Mouse (Mus musculus) liver, embryonic 14.5 days (tissue): ENCODE measurements around the gene Thsd4. TPM values are rescaled to one million over a fixed set of nuclear protein-coding genes. Genes with fewer than 3 reads are reported as not detected.

Experiments
- ATAC-seq: fragments of 200-750 bp; cut with Nextera tagmentation; 2 replicates; pipeline ENCODE4 v1.8.0; 2017; ENCODE audit warnings: moderate number of reproducible peaks, mild to moderate bottlenecking, moderate library complexity; ENCODE audit not compliant: insufficient read depth
- DNase-seq, 3 experiments: peaks; one replicate each; pipeline ENCODE4 v3.0.0-alpha.2; 2012 to 2013; ENCODE audit warnings: low read depth in 3 of 3, low spot score in 3 of 3
- H3K27ac ChIP-seq: fragments of 300-500 bp; sonication (generic); 2 replicates; pipeline ENCODE4 v1.5.1; 2014; ENCODE audit warnings: moderate library complexity, mild to moderate bottlenecking, control low read depth, inconsistent platforms
- H3K27me3 ChIP-seq: fragments of 300-500 bp; sonication (generic); 2 replicates; pipeline ENCODE4 v1.6.1; 2014; ENCODE audit warnings: mild to moderate bottlenecking, low read length, moderate library complexity; ENCODE audit not compliant: control insufficient read depth, insufficient read depth
- H3K36me3 ChIP-seq: fragments of 300-500 bp; sonication (generic); replicated peaks from 2 replicates; pipeline ENCODE4 v1.6.1; 2014; ENCODE audit warnings: low read depth; ENCODE audit not compliant: control insufficient read depth, insufficient read depth
- H3K4me1 ChIP-seq, 2 experiments: fragments of 200-500 bp in 1 of 2; fragments of 300-500 bp in 1 of 2; sonication (generic) in 1 of 2; replicated peaks; 2 replicates each; pipeline ENCODE4 v1.6.1; 2012 to 2014; ENCODE audit warnings: antibody characterized with exemption in 1 of 2, inconsistent platforms in 1 of 2, low read length in 1 of 2; ENCODE audit not compliant: control insufficient read depth in 2 of 2, insufficient read depth in 2 of 2
- H3K4me2 ChIP-seq: fragments of 300-500 bp; sonication (generic); 2 replicates; pipeline ENCODE4 v1.6.1; 2014; ENCODE audit warnings: low read depth, mild to moderate bottlenecking, control low read depth, moderate library complexity
- H3K4me3 ChIP-seq, 2 experiments: fragments of 200-500 bp in 1 of 2; fragments of 300-500 bp in 1 of 2; sonication (generic) in 1 of 2; 2 replicates each; pipeline ENCODE4 v1.5.1; 2012 to 2014; ENCODE audit warnings: low read depth in 2 of 2, low read length in 2 of 2, mild to moderate bottlenecking in 2 of 2, control low read depth in 1 of 2, inconsistent platforms in 1 of 2, moderate library complexity in 1 of 2; ENCODE audit not compliant: insufficient read depth in 1 of 2
- H3K9ac ChIP-seq: fragments of 300-500 bp; sonication (generic); replicated peaks from 2 replicates; pipeline ENCODE4 v1.6.1; 2014; ENCODE audit warnings: mild to moderate bottlenecking, control low read depth, moderate library complexity
- H3K9me3 ChIP-seq: fragments of 300-500 bp; sonication (generic); 2 replicates; pipeline ENCODE4 v1.6.1; 2016; ENCODE audit warnings: low read length, mixed read lengths; ENCODE audit not compliant: control insufficient read depth
- CTCF ChIP-seq: IDR thresholded peaks from 2 replicates; pipeline ENCODE4 v1.5.1; 2016; ENCODE audit warnings: antibody characterized with exemption, low read depth, control low read depth
- EP300 ChIP-seq: IDR thresholded peaks from 2 replicates; pipeline ENCODE4 v1.6.1; 2016; ENCODE audit warnings: antibody characterized with exemption, low read depth
- WGBS: fragments of 180-500 bp; shearing (Covaris S2); extraction: QIAGEN DNeasy Blood & Tissue Kit; methylation state at CpG from one replicate; pipeline ENCODE4 v1.1.7; 2014; ENCODE audit not compliant: insufficient replicate concordance; 5-methylcytosine and 5-hydroxymethylcytosine counted together
- polyA plus RNA-seq, 2 experiments: library from polyadenylated mRNA; depleted of rRNA in 1 of 2; stranded (reverse) in 1 of 2; unstranded in 1 of 2; fragments of >200 nt; fragmentation: Nextera tagmentation in 1 of 2; extraction: Ambion mirVana in 1 of 2; gene quantifications; 2 replicates each; pipeline versions ENCODE4 v1.2.1 to v1.2.3; 2012 to 2014

Thsd4 gene
- polyA plus RNA-seq, 2 experiments = 0.43 to 0.48 TPM

DNA sequence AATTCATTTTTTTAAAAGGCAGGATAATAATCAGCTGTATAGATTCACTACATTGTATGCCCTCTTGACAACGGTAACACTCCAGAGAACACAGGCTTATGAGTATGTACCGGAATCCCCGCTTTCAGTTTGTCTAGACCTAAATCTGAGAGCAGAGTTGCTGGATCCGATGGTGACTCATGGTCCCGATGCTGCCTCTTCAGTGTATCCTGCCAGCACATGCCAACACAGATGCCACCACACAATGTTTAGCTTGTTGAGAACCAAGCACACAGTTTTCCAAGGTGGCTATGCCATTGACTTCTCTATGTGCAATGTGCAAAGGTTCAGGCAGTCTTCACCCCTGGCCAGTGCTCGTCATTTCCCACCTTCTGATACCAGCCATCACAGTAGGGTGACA is 378.0 kb downstream of the Thsd4 start:
- ATAC-seq = no peak
- no peak for DNase-seq

DNA sequence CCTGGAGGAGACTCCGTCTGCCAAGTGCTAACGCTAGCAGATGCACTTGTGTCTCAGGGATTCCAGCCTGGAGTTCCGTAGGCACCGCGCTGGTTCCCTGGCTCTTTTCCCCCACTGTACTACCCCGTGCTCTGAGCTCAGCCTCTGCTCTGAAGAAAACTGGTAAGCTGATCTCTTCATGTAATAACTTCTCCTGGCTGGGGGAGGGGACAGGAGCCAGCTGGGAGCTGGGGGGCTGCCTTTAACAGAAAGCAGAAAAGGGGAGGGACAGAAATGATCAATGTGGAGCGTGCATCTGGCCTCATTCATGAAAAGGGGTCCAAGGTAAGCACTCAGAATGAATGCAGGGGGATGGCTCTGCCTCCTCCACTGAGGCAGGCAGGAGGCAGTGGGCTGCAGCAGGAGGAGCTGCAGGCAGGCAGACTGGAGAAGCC is 380.7 kb downstream of the Thsd4 start:
- Histone ChIP-seq H3K9me3 (no peaks in the 10 kb centered on the region), H3K4me1 (no peaks in the 10 kb centered on the region), H3K36me3 (no peaks in the 10 kb centered on the region), H3K4me3 (no peak overlapping the region), H3K4me2 (no peak overlapping the region), H3K27ac (no peak overlapping the region), H3K9ac (no peak overlapping the region), H3K27me3 (no peaks in the 10 kb centered on the region)
- WGBS = 58% methylated on average over 7 of the region's 7 CpGs
- TF ChIP-seq CTCF = no peak
- no peak for TF ChIP-seq EP300
- no peak for ATAC-seq
- DNase-seq = no peak

More for the DNA sequence above, 378.0 kb downstream of the Thsd4 start:
- 71% methylated on average over 6 of the region's 6 CpGs for WGBS
- Histone ChIP-seq H3K9me3 (no peaks in the 10 kb centered on the region), H3K27ac (no peak overlapping the region), H3K36me3 (no peaks in the 10 kb centered on the region), H3K4me3 (no peak overlapping the region), H3K9ac (no peak overlapping the region), H3K4me2 (no peak overlapping the region), H3K4me1 (no peaks in the 10 kb centered on the region), H3K27me3 (no peaks in the 10 kb centered on the region)
- TF ChIP-seq CTCF (no peak), EP300 (no peak)

DNA sequence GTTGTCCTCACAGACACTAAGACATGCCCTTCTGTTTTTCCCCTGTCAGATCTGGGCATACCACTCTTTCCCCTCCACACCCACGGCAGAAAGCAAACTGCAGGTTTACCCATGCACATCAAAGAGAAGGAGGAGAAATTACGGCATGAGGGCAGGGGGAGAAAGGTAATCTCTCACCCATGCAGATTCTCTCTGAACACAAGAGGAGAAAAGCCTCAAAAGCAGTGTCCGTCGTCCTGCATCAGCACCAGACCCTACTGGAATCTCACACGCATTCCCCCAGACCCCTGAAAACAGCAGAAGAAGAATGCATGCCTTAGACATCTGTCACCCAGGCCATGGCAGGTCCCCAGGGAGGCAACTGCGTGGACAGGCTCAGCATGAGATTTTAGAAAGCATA is 381.4 kb downstream of the Thsd4 start:
- Histone ChIP-seq H3K4me3 (no peak overlapping the region), H3K36me3 (no peaks in the 10 kb centered on the region), H3K4me2 (no peak overlapping the region), H3K27me3 (no peaks in the 10 kb centered on the region), H3K4me1 (no peaks in the 10 kb centered on the region), H3K9ac (no peak overlapping the region), H3K27ac (no peak overlapping the region), H3K9me3 (no peaks in the 10 kb centered on the region)
- ATAC-seq = no peak
- no peak for DNase-seq
- TF ChIP-seq EP300 (no peak), CTCF (no peak)
- WGBS = 43% methylated on average over 6 of the region's 6 CpGs

DNA sequence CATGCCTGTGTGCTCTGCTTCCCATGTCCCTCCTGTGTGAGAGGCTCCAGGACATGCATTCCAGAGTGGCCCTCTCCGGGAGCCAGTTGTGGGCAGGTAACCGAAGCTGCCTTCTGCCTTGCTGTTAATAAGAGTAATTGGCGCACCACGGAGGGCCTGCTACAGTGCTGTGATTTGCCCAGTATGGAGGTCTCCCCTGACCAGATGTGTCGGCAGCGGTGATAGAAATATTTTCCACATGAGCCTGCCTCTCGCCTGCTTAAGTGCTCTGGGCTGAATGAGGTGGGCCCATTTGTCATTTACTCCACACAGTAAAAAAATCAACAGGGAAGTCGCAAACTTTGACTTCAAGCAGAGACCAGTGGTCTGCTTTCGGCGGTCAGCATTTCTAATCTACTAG is 382.4 kb downstream of the Thsd4 start:
- Histone ChIP-seq H3K27me3 (no peaks in the 10 kb centered on the region), H3K4me2 (no peak overlapping the region)
- WGBS = 70% methylated on average over 10 of the region's 10 CpGs

DNA sequence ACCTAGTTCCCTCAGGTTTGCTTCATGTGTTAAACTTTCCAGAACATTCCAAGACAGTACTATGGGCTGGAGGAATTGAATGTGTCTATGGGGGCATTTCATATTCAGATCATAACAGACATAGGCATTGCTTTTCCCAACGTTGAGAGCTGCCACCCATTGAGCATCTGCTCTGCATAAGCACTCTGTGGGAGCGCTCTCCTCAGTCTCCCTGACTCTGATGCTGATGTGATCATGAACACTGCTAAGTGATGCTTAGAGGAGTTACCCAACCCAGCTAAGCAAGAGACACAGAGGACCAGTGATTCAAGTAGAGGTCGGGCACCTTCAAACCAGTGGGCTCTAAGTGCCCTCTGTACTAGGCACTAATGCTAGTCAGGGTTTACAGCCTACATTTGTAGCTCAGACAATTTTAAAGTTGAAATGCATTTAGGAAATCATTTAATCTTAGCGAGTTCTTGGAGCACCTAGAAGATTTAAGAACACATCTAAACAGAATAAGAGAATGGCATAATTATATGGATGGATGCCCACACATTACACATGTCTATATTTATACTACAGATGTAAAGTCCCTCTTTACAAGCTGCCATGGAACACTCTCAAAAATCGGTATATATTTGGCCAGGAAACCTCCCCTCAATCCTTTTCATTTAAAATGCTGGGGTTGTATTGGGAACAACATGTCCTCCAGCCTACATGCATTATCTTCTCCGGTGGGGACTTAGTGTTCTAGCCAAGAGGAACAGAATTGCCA is 392.4 kb downstream of the Thsd4 start:
- Histone ChIP-seq H3K9ac (no peak overlapping the region), H3K27me3 (no peaks in the 10 kb centered on the region), H3K4me3 (no peak overlapping the region), H3K36me3 (no peaks in the 10 kb centered on the region), H3K4me2 (no peak overlapping the region), H3K27ac (no peak overlapping the region), H3K9me3 (no peaks in the 10 kb centered on the region), H3K4me1 (no peaks in the 10 kb centered on the region)
- ATAC-seq = no peak
- no peak for TF ChIP-seq EP300
- TF ChIP-seq CTCF = no peak
- WGBS = 58% methylated on average over 6 of the region's 6 CpGs
- DNase-seq = no peak

More for the DNA sequence above, 382.4 kb downstream of the Thsd4 start:
- TF ChIP-seq CTCF (no peak), EP300 (no peak)
- no peak for ATAC-seq
- no peaks in the 10 kb centered on the region for H3K4me1 ChIP-seq
- DNase-seq = no peak
- no peaks in the 10 kb centered on the region for H3K36me3 ChIP-seq
- H3K9ac ChIP-seq = no peak overlapping the region
- H3K4me3 ChIP-seq = no peak overlapping the region
- no peak overlapping the region for H3K27ac ChIP-seq
- no peaks in the 10 kb centered on the region for H3K9me3 ChIP-seq
